Mouse (Mus musculus) limb, embryonic 11.5 days (tissue): ENCODE results near the gene Rbks. TPM values are rescaled to one million over a fixed set of nuclear protein-coding genes. Genes with fewer than 3 reads are reported as not detected.
A peak's percentile ranks its signal among the peaks of the same experiment; 100 is the strongest.

Source experiments
- ATAC-seq: fragments of 200-750 bp; cut with Nextera tagmentation; 2 replicates; pipeline ENCODE4 v1.8.0; 2017; ENCODE audit warnings: low read depth; ENCODE audit not compliant: insufficient number of reproducible peaks, low FRiP score, low TSS enrichment
- DNase-seq: peaks from one replicate; pipeline ENCODE4 v3.0.0-alpha.2; 2015; ENCODE audit warnings: low spot score
- H3K27ac ChIP-seq: fragments of 300-500 bp; sonication (generic); replicated peaks from 2 replicates; pipeline ENCODE4 v1.5.1; 2014; ENCODE audit warnings: low read depth, mild to moderate bottlenecking, low read length
- H3K27me3 ChIP-seq: fragments of 300-500 bp; sonication (generic); 2 replicates; pipeline ENCODE4 v1.6.1; 2014; ENCODE audit warnings: mild to moderate bottlenecking, low read length, mixed read lengths; ENCODE audit not compliant: control insufficient read depth, insufficient read depth
- H3K36me3 ChIP-seq: fragments of 300-500 bp; sonication (generic); 2 replicates; pipeline ENCODE4 v1.6.1; 2014; ENCODE audit warnings: mild to moderate bottlenecking, low read length, moderate library complexity, mixed read lengths; ENCODE audit not compliant: control insufficient read depth, insufficient read depth
- H3K4me1 ChIP-seq: fragments of 300-500 bp; sonication (generic); 2 replicates; pipeline ENCODE4 v1.6.1; 2014; ENCODE audit warnings: low read length, mixed read lengths; ENCODE audit not compliant: control insufficient read depth, insufficient read depth
- H3K4me2 ChIP-seq: fragments of 300-500 bp; sonication (generic); 2 replicates; pipeline ENCODE4 v1.6.1; 2014; ENCODE audit warnings: low read depth, mild to moderate bottlenecking, moderate library complexity; ENCODE audit not compliant: severe bottlenecking
- H3K4me3 ChIP-seq: fragments of 300-500 bp; sonication (generic); 2 replicates; pipeline ENCODE4 v1.5.1; 2014; ENCODE audit warnings: low read depth, low read length
- H3K9ac ChIP-seq: fragments of 300-500 bp; sonication (generic); 2 replicates; pipeline ENCODE4 v1.6.1; 2014; ENCODE audit warnings: mild to moderate bottlenecking, low read length
- H3K9me3 ChIP-seq: fragments of 300-500 bp; sonication (generic); 2 replicates; pipeline ENCODE4 v1.6.1; 2016; ENCODE audit warnings: low read length; ENCODE audit not compliant: control insufficient read depth
- WGBS: fragments of 180-500 bp; shearing (Covaris S2); extraction: QIAGEN DNeasy Blood & Tissue Kit; methylation state at CpG from one replicate; pipeline ENCODE4 v1.1.7; 2014; 5-methylcytosine and 5-hydroxymethylcytosine counted together
- polyA plus RNA-seq: library from polyadenylated mRNA; unstranded; fragments of >200 nt; fragmentation: Nextera tagmentation; extraction: Ambion mirVana; gene quantifications from 2 replicates; pipeline ENCODE4 v1.2.1, GENCODE M21; 2014

Gene Rbks
- polyA plus RNA-seq, 1 experiment from 2014 or later = 2.8 TPM

GRCm38 (mm10) chr5:31627562-31628526 lies 69.6 kb downstream of the Rbks start:
- ATAC-seq = no peak

GRCm38 (mm10) chr5:31627117-31627516 lies 70.3 kb downstream of the Rbks start:
- Histone ChIP-seq H3K4me2 (no peak overlapping the region), H3K9me3 (no peaks in the 10 kb centered on the region), H3K4me1 (no peaks in the 10 kb centered on the region), H3K27me3 (no peaks in the 10 kb centered on the region), H3K36me3 (no peaks in the 10 kb centered on the region), H3K27ac (no peak overlapping the region), H3K4me3 (no peak overlapping the region), H3K9ac (no peak overlapping the region)
- DNase-seq = no peak
- ATAC-seq = no peak
- WGBS = 61% methylated on average over 3 of the region's 3 CpGs

More at GRCm38 (mm10) chr5:31627562-31628526, 69.6 kb downstream of the Rbks start:
- Histone ChIP-seq H3K4me1 (no peaks in the 10 kb centered on the region), H3K9ac (no peak overlapping the region), H3K4me2 (no peak overlapping the region), H3K27ac (0 out of 2 replicates have a peak overlapping the region, but pooled peaks have one; percentile 36), H3K36me3 (no peaks in the 10 kb centered on the region), H3K27me3 (no peaks in the 10 kb centered on the region), H3K9me3 (no peaks in the 10 kb centered on the region), H3K4me3 (no peak overlapping the region)
- 49% methylated on average over 9 of the region's 9 CpGs for WGBS
- DNase-seq = peak; percentile 29

GRCm38 (mm10) chr5:31620326-31620725 lies 77.1 kb downstream of the Rbks start:
- H3K9ac ChIP-seq = no peak overlapping the region
- H3K36me3 ChIP-seq = peaks cover 6% of the 10 kb centered on the region
- 90% methylated on average over 3 of the region's 3 CpGs for WGBS
- no peak overlapping the region for H3K4me3 ChIP-seq
- no peak overlapping the region for H3K4me2 ChIP-seq
- ATAC-seq = no peak
- no peaks in the 10 kb centered on the region for H3K4me1 ChIP-seq
- no peak overlapping the region for H3K27ac ChIP-seq
- H3K27me3 ChIP-seq = no peaks in the 10 kb centered on the region
- no peaks in the 10 kb centered on the region for H3K9me3 ChIP-seq
- DNase-seq = no peak

- ATAC-seq = no peak
- H3K36me3 ChIP-seq = 0 out of 2 replicates have a peak, but pooled peaks cover 3% of the 10 kb centered on the region
- peaks cover 5% of the 10 kb centered on the region; the same call in 1 of the 2 replicates for H3K4me1 ChIP-seq
- peak overlapping the region; percentile 39 for H3K4me2 ChIP-seq
- 61% methylated on average over 6 of the region's 6 CpGs for WGBS
- peak overlapping the region; percentile 73 for H3K4me3 ChIP-seq
- no peak for DNase-seq
- peak overlapping the region; percentile 83 for H3K9ac ChIP-seq
- H3K9me3 ChIP-seq = no peaks in the 10 kb centered on the region
- H3K27me3 ChIP-seq = no peaks in the 10 kb centered on the region
- H3K27ac ChIP-seq = no peak overlapping the region
Measured at GRCm38 (mm10) chr5:31614339-31615025, 82.9 kb downstream of the Rbks start.

GRCm38 (mm10) chr5:31613852-31614286 lies 83.6 kb downstream of the Rbks start:
- under 1% methylated on average over 37 of the region's 37 CpGs for WGBS
- DNase-seq (peak; percentile 90), ATAC-seq (peak; percentile 82)
- no peaks in the 10 kb centered on the region for H3K36me3 ChIP-seq
- H3K4me1 ChIP-seq = peaks cover 5% of the 10 kb centered on the region; the same call in 1 of the 2 replicates
- H3K27me3 ChIP-seq = no peaks in the 10 kb centered on the region
- peak overlapping the region; percentile 39 for H3K4me2 ChIP-seq
- no peaks in the 10 kb centered on the region for H3K9me3 ChIP-seq
- H3K27ac ChIP-seq = peak overlapping the region; percentile 75
- H3K4me3 ChIP-seq = peak overlapping the region; percentile 73
- H3K9ac ChIP-seq = peak overlapping the region; percentile 83

GRCm38 (mm10) chr5:31611186-31611585 lies 86.2 kb downstream of the Rbks start:
- no peaks in the 10 kb centered on the region for H3K36me3 ChIP-seq
- WGBS = 87% methylated on average over 1 of the region's 1 CpGs
- H3K27me3 ChIP-seq = no peaks in the 10 kb centered on the region
- no peak for DNase-seq
- no peak overlapping the region for H3K27ac ChIP-seq
- no peak overlapping the region for H3K4me2 ChIP-seq
- peaks cover 5% of the 10 kb centered on the region; the same call in 1 of the 2 replicates for H3K4me1 ChIP-seq
- H3K9ac ChIP-seq = no peak overlapping the region
- H3K9me3 ChIP-seq = no peaks in the 10 kb centered on the region
- no peak for ATAC-seq
- H3K4me3 ChIP-seq = no peak overlapping the region

GRCm38 (mm10) chr5:31610376-31611086 lies 86.9 kb downstream of the Rbks start:
- ATAC-seq (no peak), DNase-seq (no peak)
- 52% methylated on average over 13 of the region's 13 CpGs for WGBS
- Histone ChIP-seq H3K36me3 (no peaks in the 10 kb centered on the region), H3K9ac (no peak overlapping the region), H3K4me3 (no peak overlapping the region), H3K27ac (no peak overlapping the region), H3K27me3 (no peaks in the 10 kb centered on the region), H3K4me1 (peaks cover 5% of the 10 kb centered on the region; the same call in 1 of the 2 replicates), H3K9me3 (no peaks in the 10 kb centered on the region), H3K4me2 (no peak overlapping the region)

GRCm38 (mm10) chr5:31606151-31606550 lies 91.3 kb downstream of the Rbks start:
- no peak for DNase-seq
- no peaks in the 10 kb centered on the region for H3K9me3 ChIP-seq
- no peak overlapping the region for H3K4me2 ChIP-seq
- no peaks in the 10 kb centered on the region for H3K36me3 ChIP-seq
- H3K4me3 ChIP-seq = no peak overlapping the region
- no peak for ATAC-seq
- H3K4me1 ChIP-seq = no peaks in the 10 kb centered on the region
- H3K9ac ChIP-seq = no peak overlapping the region
- H3K27ac ChIP-seq = no peak overlapping the region
- H3K27me3 ChIP-seq = no peaks in the 10 kb centered on the region
- 63% methylated on average over 3 of the region's 3 CpGs for WGBS
